Mouse (Mus musculus): Measurements from ENCODE around the gene Prap1. TPM values are rescaled to one million over a fixed set of nuclear protein-coding genes. Genes with fewer than 3 reads are reported as not detected.
"Not testable (repeated sequence)": the region's sequence is repeated elsewhere in the genome, so short reads cannot be mapped to it uniquely, and the experiment has no call there.

Prap1 gene
- polyA plus RNA-seq, 1 experiment: not detected

DNA sequence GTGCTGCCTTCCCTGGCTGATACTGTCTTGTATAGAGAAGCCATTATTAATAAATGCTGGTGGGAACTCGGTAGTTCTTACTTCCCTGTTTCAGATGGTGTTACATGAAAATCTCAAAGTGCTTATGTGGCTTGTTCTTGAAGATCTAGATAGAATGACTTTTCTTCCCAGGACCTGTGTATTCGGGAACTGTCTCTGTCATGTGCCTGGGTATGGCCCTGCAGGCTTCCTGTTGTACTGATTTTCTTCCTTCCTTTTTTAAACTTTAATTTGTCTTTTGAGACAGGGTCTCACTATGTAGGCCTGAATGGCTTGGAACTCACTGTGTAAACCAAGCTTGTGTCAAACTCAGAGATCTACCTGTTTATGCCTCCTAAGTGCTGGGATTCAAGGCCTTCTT lies 34.7 kb downstream of the Prap1 start:
- H3K79me2 ChIP-seq (ENCODE audit: control insufficient read depth, insufficient read depth): no peaks in the 10 kb centered on the region
- TF ChIP-seq E2F4 (IDR thresholded peaks at IDR 0.05; ENCODE audit: insufficient read depth) (no peak), TCF12 (IDR thresholded peaks at IDR 0.05; ENCODE audit: insufficient read depth, poor library complexity, severe bottlenecking) (no peak), POLR2A (IDR thresholded peaks at IDR 0.05; ENCODE audit: insufficient read length, low read depth) (no peak), MAX (IDR thresholded peaks at IDR 0.05; ENCODE audit: low read depth) (no peak), MYOG (IDR thresholded peaks at IDR 0.05; ENCODE audit: control insufficient read depth in 1 of 3, insufficient read depth in 1 of 3, insufficient read length in 2 of 3, low read depth in 2 of 3) (no peak), TCF3 (IDR thresholded peaks at IDR 0.05; ENCODE audit: insufficient read length, low read depth) (no peak), POLR2AphosphoS2 (IDR thresholded peaks at IDR 0.05; ENCODE audit: insufficient read length, low read depth) (no peak), SRF (IDR thresholded peaks at IDR 0.05; ENCODE audit: control insufficient read depth, insufficient read length, low read depth) (no peak), USF1 (IDR thresholded peaks at IDR 0.05; ENCODE audit: low read depth) (no peak), MYOD1 (IDR thresholded peaks at IDR 0.05; ENCODE audit: control insufficient read depth in 1 of 3, insufficient read length in 2 of 3, low read depth in 2 of 3) (no peak), CEBPB (IDR thresholded peaks at IDR 0.05; ENCODE audit: insufficient read depth, poor library complexity, severe bottlenecking) (no peak), REST (IDR thresholded peaks at IDR 0.05; ENCODE audit: insufficient read depth, insufficient read length) (no peak)
- no peak overlapping the region for H3K4me3 ChIP-seq
- no peak overlapping the region for H3K4me2 ChIP-seq (ENCODE audit: low read depth)
- no peaks in the 10 kb centered on the region for H3K36me3 ChIP-seq (ENCODE audit: control insufficient read depth, insufficient read depth)
- no peaks in the 10 kb centered on the region for H3K27me3 ChIP-seq (ENCODE audit: control insufficient read depth, insufficient read depth, insufficient read length)
- no peak overlapping the region for H3ac ChIP-seq (ENCODE audit: control insufficient read depth, insufficient read length)

DNA sequence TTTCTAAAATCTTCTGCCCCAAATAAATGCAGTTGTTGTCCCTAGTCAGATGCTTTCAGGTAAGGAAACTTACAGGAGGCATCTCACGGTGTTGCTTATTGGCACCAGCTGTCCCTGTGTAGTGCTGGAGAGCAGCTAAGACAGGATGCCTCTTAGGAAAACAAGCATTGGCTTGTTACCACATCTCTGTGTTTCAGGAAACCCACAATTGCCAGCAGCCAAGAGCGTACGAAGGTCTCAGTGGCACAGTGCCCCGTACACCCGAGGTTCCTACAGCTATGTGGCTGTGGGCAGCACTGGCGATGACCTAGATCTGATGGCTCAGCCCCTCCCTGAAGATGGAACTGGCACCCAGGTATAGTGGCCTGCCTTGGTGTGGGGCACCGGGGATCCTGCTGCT lies 39.0 kb downstream of the Prap1 start:
- not testable (repeated sequence) for H3K79me2 ChIP-seq (ENCODE audit: control insufficient read depth, insufficient read depth); H3ac ChIP-seq (ENCODE audit: control insufficient read depth, insufficient read length); H3K27me3 ChIP-seq (ENCODE audit: control insufficient read depth, insufficient read depth, insufficient read length); H3K4me3 ChIP-seq; H3K36me3 ChIP-seq (ENCODE audit: control insufficient read depth, insufficient read depth); H3K4me2 ChIP-seq (ENCODE audit: low read depth)

DNA sequence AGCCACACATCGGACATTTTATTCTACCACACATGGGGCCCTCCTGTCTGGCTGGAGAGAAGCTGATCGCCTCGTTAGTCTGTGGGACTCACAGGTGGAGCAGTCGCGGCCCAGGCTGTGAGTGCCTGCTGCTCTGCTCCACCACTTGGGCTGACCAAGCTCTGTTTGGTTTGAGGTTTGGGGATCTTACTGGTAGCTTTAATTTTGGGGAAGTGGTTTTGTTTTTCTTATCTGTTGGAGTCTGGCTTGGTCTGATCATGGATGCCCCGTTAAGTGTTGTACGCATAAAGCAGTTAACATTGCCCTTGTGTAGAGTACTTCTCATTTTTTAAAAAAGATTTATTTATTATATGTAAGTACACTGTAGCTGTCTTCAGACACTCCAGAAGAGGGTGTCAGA lies 40.8 kb downstream of the Prap1 start:
- H3K79me2 ChIP-seq (ENCODE audit: control insufficient read depth, insufficient read depth); H3K4me3 ChIP-seq; H3ac ChIP-seq (ENCODE audit: control insufficient read depth, insufficient read length); H3K27me3 ChIP-seq (ENCODE audit: control insufficient read depth, insufficient read depth, insufficient read length); H3K36me3 ChIP-seq (ENCODE audit: control insufficient read depth, insufficient read depth); H3K4me2 ChIP-seq (ENCODE audit: low read depth): not testable (repeated sequence)

DNA sequence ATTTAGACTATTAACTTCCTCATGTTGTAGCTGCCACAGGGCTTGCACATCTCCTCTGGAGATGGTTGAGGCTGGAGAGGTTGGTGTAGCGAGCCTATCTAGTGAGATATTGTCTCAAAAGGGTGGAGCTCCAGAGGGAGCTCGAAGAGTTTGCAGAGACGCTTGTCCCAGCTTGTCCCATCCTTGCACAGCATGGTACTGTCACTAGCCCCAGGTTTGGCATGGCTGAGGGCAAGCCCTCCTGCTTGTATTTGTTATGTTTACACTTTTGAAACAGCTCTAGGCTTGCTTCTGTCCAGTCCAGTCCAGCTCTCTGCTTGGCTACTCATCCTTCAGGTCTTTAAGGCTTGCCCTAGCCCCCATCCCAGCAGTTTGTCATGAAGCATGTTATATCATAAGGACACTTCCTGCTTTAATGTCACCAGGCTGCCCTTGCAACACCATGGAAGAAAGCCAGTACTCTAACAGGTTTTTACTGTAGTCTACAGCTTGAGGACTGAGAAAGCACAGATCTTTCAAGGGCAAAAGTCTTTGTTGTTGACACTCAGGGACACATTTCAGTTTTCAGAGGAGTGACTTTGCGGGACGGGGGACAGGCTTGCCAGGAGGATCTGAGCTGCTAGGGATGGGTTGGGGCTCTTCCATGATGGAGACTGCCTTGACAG lies 42.0 kb downstream of the Prap1 start:
- Histone ChIP-seq H3K4me3 (no peak overlapping the region), H3K4me2 (ENCODE audit: low read depth) (no peak overlapping the region), H3ac (ENCODE audit: control insufficient read depth, insufficient read length) (no peak overlapping the region), H3K36me3 (ENCODE audit: control insufficient read depth, insufficient read depth) (no peaks in the 10 kb centered on the region), H3K27me3 (ENCODE audit: control insufficient read depth, insufficient read depth, insufficient read length) (no peaks in the 10 kb centered on the region), H3K79me2 (ENCODE audit: control insufficient read depth, insufficient read depth) (no peaks in the 10 kb centered on the region)
- TF ChIP-seq MYOD1 (IDR thresholded peaks at IDR 0.05; ENCODE audit: control insufficient read depth in 1 of 3, insufficient read length in 2 of 3, low read depth in 2 of 3) (no peak), TCF12 (IDR thresholded peaks at IDR 0.05; ENCODE audit: insufficient read depth, poor library complexity, severe bottlenecking) (no peak), REST (IDR thresholded peaks at IDR 0.05; ENCODE audit: insufficient read depth, insufficient read length) (no peak), POLR2A (IDR thresholded peaks at IDR 0.05; ENCODE audit: insufficient read length, low read depth) (no peak), TCF3 (IDR thresholded peaks at IDR 0.05; ENCODE audit: insufficient read length, low read depth) (no peak), USF1 (IDR thresholded peaks at IDR 0.05; ENCODE audit: low read depth) (no peak), CEBPB (IDR thresholded peaks at IDR 0.05; ENCODE audit: insufficient read depth, poor library complexity, severe bottlenecking) (no peak), POLR2AphosphoS2 (IDR thresholded peaks at IDR 0.05; ENCODE audit: insufficient read length, low read depth) (no peak), SRF (IDR thresholded peaks at IDR 0.05; ENCODE audit: control insufficient read depth, insufficient read length, low read depth) (no peak), E2F4 (IDR thresholded peaks at IDR 0.05; ENCODE audit: insufficient read depth) (no peak)

DNA sequence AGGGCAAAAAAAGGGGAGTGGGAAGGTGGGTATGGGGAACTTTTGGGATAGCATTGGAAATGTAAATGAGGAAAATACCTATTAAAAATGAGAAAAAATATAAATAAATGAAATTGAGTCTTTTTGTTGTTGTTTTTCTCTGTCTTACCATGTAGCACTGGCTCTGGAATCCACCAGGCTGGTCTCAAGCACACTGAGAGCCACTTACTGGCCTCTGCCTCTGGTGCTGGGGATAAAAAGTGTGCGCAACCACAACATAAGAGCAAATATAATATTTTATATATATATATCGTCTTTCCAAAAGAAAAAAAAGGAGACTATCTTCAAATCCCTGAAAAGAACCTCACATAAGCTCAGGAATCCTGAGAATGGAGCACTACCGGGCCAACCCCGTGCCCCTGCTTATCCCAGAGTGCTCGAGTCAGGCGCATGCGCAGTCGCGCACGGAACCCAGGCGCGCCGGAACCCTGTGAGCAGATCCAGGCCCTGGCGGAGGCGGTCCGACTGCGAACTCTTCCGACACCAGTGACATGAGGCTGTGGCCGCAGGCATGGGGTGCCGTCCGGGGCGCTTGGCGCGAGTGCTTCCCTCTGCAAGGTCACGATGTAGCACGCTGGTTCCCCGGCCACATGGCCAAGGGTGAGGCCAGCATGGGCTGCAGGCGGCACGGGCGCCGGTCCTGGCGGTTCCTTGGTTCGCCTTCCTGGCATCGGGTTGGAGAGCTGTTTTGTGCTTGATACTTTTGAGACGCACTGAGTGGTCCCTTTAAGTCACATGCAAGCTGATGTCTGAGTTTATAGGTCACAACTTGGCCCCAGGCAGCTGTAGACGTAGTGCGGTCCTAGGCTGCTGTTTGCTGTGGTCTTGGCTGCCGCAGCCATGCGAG lies 44.2 kb downstream of the Prap1 start, which contains the start of gene Mtg1:
Gene Mtg1, plus strand, starts transcription at position 430 of the 886 bp plus-strand sequence.
- Histone ChIP-seq H3K79me2 (ENCODE audit: control insufficient read depth, insufficient read depth) (no peaks in the 10 kb centered on the region), H3K4me3 (peak within 1 kb of the TSS; percentile 35), H3K27me3 (ENCODE audit: control insufficient read depth, insufficient read depth, insufficient read length) (no peaks in the 10 kb centered on the region), H3K36me3 (ENCODE audit: control insufficient read depth, insufficient read depth) (no peaks in the 10 kb centered on the region), H3ac (ENCODE audit: control insufficient read depth, insufficient read length) (peak within 1 kb of the TSS; percentile 35), H3K4me2 (ENCODE audit: low read depth) (peak within 1 kb of the TSS; percentile 86)
- TF ChIP-seq TCF12 (IDR thresholded peaks at IDR 0.05; ENCODE audit: insufficient read depth, poor library complexity, severe bottlenecking) (no peak), CEBPB (IDR thresholded peaks at IDR 0.05; ENCODE audit: insufficient read depth, poor library complexity, severe bottlenecking) (no peak), MYOD1 (IDR thresholded peaks at IDR 0.05; ENCODE audit: control insufficient read depth in 1 of 3, insufficient read length in 2 of 3, low read depth in 2 of 3) (peak in 2 of 3 experiments; percentile 4 to 63), POLR2A (IDR thresholded peaks at IDR 0.05; ENCODE audit: insufficient read length, low read depth) (peak; percentile 83), POLR2AphosphoS2 (IDR thresholded peaks at IDR 0.05; ENCODE audit: insufficient read length, low read depth) (peak; percentile 95), REST (IDR thresholded peaks at IDR 0.05; ENCODE audit: insufficient read depth, insufficient read length) (peak; percentile 45), MYOG (IDR thresholded peaks at IDR 0.05; ENCODE audit: control insufficient read depth in 1 of 3, insufficient read depth in 1 of 3, insufficient read length in 2 of 3, low read depth in 2 of 3) (peak in 2 of 3 experiments; percentile 82 to 86), MAX (IDR thresholded peaks at IDR 0.05; ENCODE audit: low read depth) (peak; percentile 84)

Data from myocyte (in vitro differentiated cells).